Mouse (Mus musculus): ENCODE data around the gene Foxp2.

The Foxp2 gene

GRCm38 (mm10) chr6:14901183-14901970, at the start of gene Foxp2:
Gene Foxp2 (plus strand): TSS chr6:14901349.
- DNase-seq (ENCODE audit: low spot score): no peak

- DNase-seq (ENCODE audit: low spot score): no peak
These were observed 15.9 kb upstream of the Foxp2 start for GRCm38 (mm10) chr6:14885199-14885598.

GRCm38 (mm10) chr6:14897028-14897427, 4.1 kb upstream of the Foxp2 start:
- no peak for DNase-seq (ENCODE audit: low spot score)

- no peak for DNase-seq (ENCODE audit: low spot score)
These were observed 2.9 kb upstream of the Foxp2 start for GRCm38 (mm10) chr6:14898096-14898855.

- no peak for DNase-seq (ENCODE audit: low spot score)
These were observed 2.0 kb upstream of the Foxp2 start for GRCm38 (mm10) chr6:14899021-14899610.

- DNase-seq (ENCODE audit: low spot score): no peak
These were observed 1.1 kb upstream of the Foxp2 start for GRCm38 (mm10) chr6:14899936-14900578.

- DNase-seq (ENCODE audit: low spot score): no peak
These were observed 549 bp upstream of the Foxp2 start for GRCm38 (mm10) chr6:14900579-14901021.

GRCm38 (mm10) chr6:14901971-14902670, 972 bp downstream of the Foxp2 start:
- DNase-seq (ENCODE audit: low spot score): no peak

- DNase-seq (ENCODE audit: low spot score): no peak
These were observed 2.3 kb downstream of the Foxp2 start for GRCm38 (mm10) chr6:14903271-14903965.

GRCm38 (mm10) chr6:14915066-14915465, 13.9 kb downstream of the Foxp2 start:
- no peak for DNase-seq (ENCODE audit: low spot score)

GRCm38 (mm10) chr6:14922704-14923103, 21.6 kb downstream of the Foxp2 start:
- no peak for DNase-seq (ENCODE audit: low spot score)

GRCm38 (mm10) chr6:14924976-14925489, 23.9 kb downstream of the Foxp2 start:
- DNase-seq (ENCODE audit: low spot score): no peak

- no peak for DNase-seq (ENCODE audit: low spot score)
These were observed 49.9 kb downstream of the Foxp2 start for GRCm38 (mm10) chr6:14951060-14951459.

- DNase-seq (ENCODE audit: low spot score): no peak
These were observed 51.6 kb downstream of the Foxp2 start for GRCm38 (mm10) chr6:14952731-14953130.

GRCm38 (mm10) chr6:14977042-14977441, 75.9 kb downstream of the Foxp2 start:
- no peak for DNase-seq (ENCODE audit: low spot score)

GRCm38 (mm10) chr6:14978201-14978600, 77.1 kb downstream of the Foxp2 start:
- DNase-seq (ENCODE audit: low spot score): no peak

GRCm38 (mm10) chr6:15008113-15008512, 107.0 kb downstream of the Foxp2 start:
- no peak for DNase-seq (ENCODE audit: low spot score)

GRCm38 (mm10) chr6:15028488-15028887, 127.3 kb downstream of the Foxp2 start:
- no peak for DNase-seq (ENCODE audit: low spot score)

- DNase-seq (ENCODE audit: low spot score): peak; percentile 57
These were observed 128.4 kb downstream of the Foxp2 start for GRCm38 (mm10) chr6:15029446-15030125.

GRCm38 (mm10) chr6:15063246-15063645, 162.1 kb downstream of the Foxp2 start:
- no peak for DNase-seq (ENCODE audit: low spot score)

All from c-Kit-positive CD71-positive TER-119-positive erythroid progenitor cells, embryonic 14.5 days (primary cell).